Mouse (Mus musculus) liver, postnatal 0 days (tissue): Measurements from ENCODE around the gene Pgm5.

Experiments used
- CTCF ChIP-seq: sonication (generic); IDR thresholded peaks from 2 replicates; pipeline ENCODE4 v1.5.1; 2016; ENCODE audit warnings: antibody characterized with exemption, low read depth
- EP300 ChIP-seq: IDR thresholded peaks from 2 replicates; pipeline ENCODE4 v1.6.1; 2016; ENCODE audit warnings: antibody characterized with exemption, low read depth, mild to moderate bottlenecking

DNA sequence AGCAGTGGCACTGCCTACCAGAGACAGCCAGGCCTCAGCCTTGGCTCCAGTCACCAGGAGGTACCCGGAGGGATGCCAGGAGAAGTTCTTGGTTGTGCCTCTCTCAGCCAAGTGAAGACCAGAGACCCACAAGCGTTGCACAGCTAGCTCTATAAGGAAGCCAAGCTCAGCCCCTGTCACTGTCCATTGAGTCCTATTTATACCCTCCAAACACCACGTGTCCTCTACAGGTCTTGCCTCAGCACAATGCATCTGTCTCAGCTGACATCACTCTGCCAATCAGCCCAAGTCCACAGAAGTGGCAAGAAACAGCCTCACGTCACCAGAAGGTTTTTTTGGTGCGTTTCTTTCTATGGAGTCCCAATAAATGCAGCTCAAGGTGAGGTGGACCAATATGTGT is 161.0 kb downstream of the Pgm5 start:
- TF ChIP-seq CTCF (no peak), EP300 (no peak)
